In the genomic region with DNA sequence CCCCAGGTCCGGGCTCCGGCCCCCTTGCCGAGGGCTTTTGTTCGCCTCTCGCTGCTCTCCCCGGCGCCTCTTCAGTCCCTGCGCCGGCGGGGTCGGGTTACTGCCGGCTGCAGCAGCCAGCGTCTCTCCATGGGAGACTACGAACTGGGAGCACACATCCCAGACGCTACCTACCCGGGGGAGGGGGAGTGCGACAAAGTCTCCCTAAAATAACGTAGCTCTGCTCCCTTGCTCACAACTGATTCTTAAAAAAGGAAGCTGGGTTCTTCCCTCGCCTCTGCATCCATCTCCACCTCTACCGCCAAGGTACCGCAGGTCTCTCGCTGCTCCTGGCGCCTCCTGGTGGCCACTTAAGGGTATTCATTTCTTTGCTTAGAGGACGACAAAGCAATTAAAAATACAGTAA, we compare ENCODE assay signal across 8 mouse cellular contexts. TPM values are rescaled to one million over a fixed set of nuclear protein-coding genes. Genes with fewer than 3 reads are reported as not detected.
A peak's percentile ranks its signal among the peaks of the same experiment; 100 is the strongest.
DNase-seq lines count a peak whose midpoint lies in the region; ATAC-seq and TF ChIP-seq lines count a peak whose summit lies in the region.

Gene Ccdc177, minus strand, starts transcription at position 292 of the 406 bp plus-strand sequence.

- H3K36me3 ChIP-seq in heart, embryonic 12.5 days = no peaks in the 10 kb centered on the region
- no peaks in the 10 kb centered on the region for H3K36me3 ChIP-seq in kidney, embryonic 15.5 days
- H3K36me3 ChIP-seq in limb, embryonic 14.5 days (ENCODE audit: control insufficient read depth, insufficient read depth, low read length) = no peaks in the 10 kb centered on the region
- H3K36me3 ChIP-seq in midbrain, embryonic 16.5 days (ENCODE audit: control insufficient read depth, insufficient read depth, low read length) = peaks cover 36% of the 10 kb centered on the region
- no peaks in the 10 kb centered on the region for H3K36me3 ChIP-seq in splenic B cell, adult 2 months (ENCODE audit: control insufficient read depth, insufficient read depth, low read length, poor library complexity, severe bottlenecking)

- peak within 1 kb of the TSS; percentile 95 for H3K4me2 ChIP-seq in heart, embryonic 12.5 days
- H3K4me2 ChIP-seq in kidney, embryonic 15.5 days = peak within 1 kb of the TSS; percentile 96
- H3K4me2 ChIP-seq in limb, embryonic 14.5 days (replicated peaks; ENCODE audit: low read depth, low read length, severe bottlenecking) = peak within 1 kb of the TSS; percentile 99
- peak within 1 kb of the TSS; percentile 85 for H3K4me2 ChIP-seq in midbrain, embryonic 16.5 days (ENCODE audit: low read length)

- peaks cover 29% of the 10 kb centered on the region for H3K4me1 ChIP-seq in heart, embryonic 12.5 days (replicated peaks)
- H3K4me1 ChIP-seq in kidney, embryonic 15.5 days = peaks cover 35% of the 10 kb centered on the region
- H3K4me1 ChIP-seq in limb, embryonic 14.5 days (ENCODE audit: control insufficient read depth, insufficient read depth, low read length) = peaks cover 17% of the 10 kb centered on the region
- H3K4me1 ChIP-seq in midbrain, embryonic 16.5 days (ENCODE audit: control insufficient read depth, insufficient read depth, low read length) = peaks cover 19% of the 10 kb centered on the region

- no peaks in the 10 kb centered on the region for H3K9me3 ChIP-seq in heart, embryonic 12.5 days (replicated peaks)
- H3K9me3 ChIP-seq in kidney, embryonic 15.5 days (replicated peaks) = no peaks in the 10 kb centered on the region
- H3K9me3 ChIP-seq in limb, embryonic 14.5 days (ENCODE audit: control insufficient read depth, low read length) = no peaks in the 10 kb centered on the region
- H3K9me3 ChIP-seq in midbrain, embryonic 16.5 days (replicated peaks; ENCODE audit: control insufficient read depth, low read length, poor library complexity, severe bottlenecking) = peaks cover 27% of the 10 kb centered on the region

- peak within 1 kb of the TSS; percentile 60 for H3K9ac ChIP-seq in heart, embryonic 12.5 days
- H3K9ac ChIP-seq in kidney, embryonic 15.5 days = peak within 1 kb of the TSS; percentile 9; the same call in 1 of the 2 replicates
- H3K9ac ChIP-seq in limb, embryonic 14.5 days (ENCODE audit: low read depth, low read length, severe bottlenecking) = 0 out of 2 replicates have a peak within 1 kb of the TSS, but pooled peaks have one; percentile 13
- H3K9ac ChIP-seq in midbrain, embryonic 16.5 days (ENCODE audit: low read depth, low read length) = peak within 1 kb of the TSS; percentile 94

- peak; percentile 92 for TF ChIP-seq CTCF in brain, embryonic 14.5 days (IDR thresholded peaks at IDR 0.05; ENCODE audit: borderline replicate concordance, extremely low read depth, insufficient read depth, insufficient read length)

- peak; percentile 86 for ATAC-seq in erythroblast, adult 5-6 weeks (replicated peaks; ENCODE audit: low FRiP score, poor library complexity, severe bottlenecking)
- ATAC-seq in heart, embryonic 12.5 days (ENCODE audit: insufficient number of reproducible peaks, low FRiP score) = no peak
- ATAC-seq in kidney, embryonic 15.5 days (replicated peaks; ENCODE audit: low FRiP score) = no peak
- no peak for ATAC-seq in limb, embryonic 14.5 days (ENCODE audit: low FRiP score, low read depth)
- peak; percentile 82 for ATAC-seq in midbrain, embryonic 16.5 days

- no peak within 1 kb of the TSS for H3K27ac ChIP-seq in heart, embryonic 12.5 days (ENCODE audit: poor library complexity, severe bottlenecking)
- H3K27ac ChIP-seq in kidney, embryonic 15.5 days = no peak within 1 kb of the TSS
- no peak within 1 kb of the TSS for H3K27ac ChIP-seq in limb, embryonic 14.5 days (replicated peaks; ENCODE audit: low read depth, low read length)
- H3K27ac ChIP-seq in midbrain, embryonic 16.5 days (ENCODE audit: low read length) = peak within 1 kb of the TSS; percentile 97

- 0 out of 2 replicates have a peak, but pooled peaks have one; percentile 17 for TF ChIP-seq POLR2A in brain, embryonic 14.5 days (IDR thresholded peaks at IDR 0.05; ENCODE audit: borderline replicate concordance, extremely low read depth, insufficient read depth, insufficient read length, poor library complexity, severe bottlenecking)
- no peak for TF ChIP-seq POLR2A in limb, embryonic 14.5 days (IDR thresholded peaks at IDR 0.05; ENCODE audit: borderline replicate concordance, extremely low read depth, insufficient read depth, insufficient read length)

- H3K27me3 ChIP-seq in heart, embryonic 12.5 days (replicated peaks) = peaks cover 76% of the 10 kb centered on the region
- H3K27me3 ChIP-seq in kidney, embryonic 15.5 days = peaks cover 76% of the 10 kb centered on the region
- peaks cover 52% of the 10 kb centered on the region for H3K27me3 ChIP-seq in limb, embryonic 14.5 days (ENCODE audit: control insufficient read depth, insufficient read depth, low read length)
- H3K27me3 ChIP-seq in midbrain, embryonic 16.5 days (ENCODE audit: control insufficient read depth, insufficient read depth, low read depth, low read length) = no peaks in the 10 kb centered on the region
- peaks cover 4% of the 10 kb centered on the region; the same call in 1 of the 2 replicates for H3K27me3 ChIP-seq in splenic B cell, adult 2 months (ENCODE audit: control insufficient read depth, insufficient read depth, low read length, poor library complexity, severe bottlenecking)

- peak; percentile 86 to 87 for DNase-seq in B cell, adult 2 months
- DNase-seq in brain, embryonic 14.5 days (ENCODE audit: low read depth) = peak; percentile 97
- DNase-seq in limb, embryonic 14.5 days (ENCODE audit: low spot score) = peak; percentile 82
- peak; percentile 86 for DNase-seq in splenic B cell, adult 2 months (ENCODE audit: low read depth, low spot score)

- H3K4me3 ChIP-seq in heart, embryonic 12.5 days = peak within 1 kb of the TSS; percentile 49
- H3K4me3 ChIP-seq in kidney, embryonic 15.5 days (replicated peaks) = peak within 1 kb of the TSS; percentile 56
- peak within 1 kb of the TSS; percentile 58 for H3K4me3 ChIP-seq in limb, embryonic 14.5 days (replicated peaks; ENCODE audit: low read length)
- H3K4me3 ChIP-seq in midbrain, embryonic 16.5 days (ENCODE audit: low read depth, low read length) = peak within 1 kb of the TSS; percentile 69

- WGBS in heart, embryonic 12.5 days = 0% methylated on average over 24 of the region's 24 CpGs
- WGBS in kidney, embryonic 15.5 days = 0% methylated on average over 24 of the region's 24 CpGs
- WGBS in limb, embryonic 14.5 days = under 1% methylated on average over 24 of the region's 24 CpGs
- WGBS in midbrain, embryonic 16.5 days = under 1% methylated on average over 24 of the region's 24 CpGs

RNA-seq across cellular contexts. Expression of gene Ccdc177, which starts in this region (rescaled TPM):
- polyA plus RNA-seq in brain, embryonic 14.5 days (2012; rRNA removed) = 13.0 and 15.3 TPM in 2 replicates
- not detected in 2 replicates for total RNA-seq in erythroblast, adult 5-6 weeks (2015; ENCODE audit: low replicate concordance)
- total RNA-seq in erythroblast, adult 5-6 weeks (2017; ENCODE audit: low replicate concordance) = not detected in 2 replicates
- polyA plus RNA-seq in heart, embryonic 12.5 days (2016; fragmentation: Nextera tagmentation; extraction: Ambion mirVana) = 0.03 TPM in 1 of 2 replicates, not detected in the other
- polyA plus RNA-seq in kidney, embryonic 15.5 days (2015; fragmentation: Nextera tagmentation; extraction: Ambion mirVana) = 0.14 and 0.17 TPM in 2 replicates
- polyA plus RNA-seq in limb, embryonic 14.5 days (2012; rRNA removed) = 0.08 and 0.10 TPM in 2 replicates
- 0.04 and 0.07 TPM in 2 replicates for polyA plus RNA-seq in limb, embryonic 14.5 days (2014; fragmentation: Nextera tagmentation; extraction: Ambion mirVana)
- 3.8 and 3.9 TPM in 2 replicates for polyA plus RNA-seq in midbrain, embryonic 16.5 days (2015; fragmentation: Nextera tagmentation; extraction: Ambion mirVana)

Comparison
In these comparisons a context has a peak if more than half of its experiments do, and no peak if none do; other contexts are left out.
1. Peak in ATAC-seq in erythroblast, adult 5-6 weeks; RNA of the gene not detected or under 1 TPM.
2. Peak in DNase-seq, H3K4me3 ChIP-seq, H3K9ac ChIP-seq and H3K4me2 ChIP-seq in limb, embryonic 14.5 days; RNA of the gene not detected or under 1 TPM.
3. H3K9ac ChIP-seq: peak in every context shown above with its lines; median percentile 94 in midbrain, embryonic 16.5 days; 60 in heart, embryonic 12.5 days; 13 in limb, embryonic 14.5 days; 9 in kidney, embryonic 15.5 days.